Mouse (Mus musculus): ENCODE data around the gene Mcat.

- TF ChIP-seq CTCF (IDR thresholded peaks at IDR 0.05; ENCODE audit: low read depth) (no peak), EP300 (optimal IDR thresholded peaks at IDR 0.05) (no peak)
Observed at GRCm38 (mm10) chr15:83566006-83566405, 2.4 kb upstream of the Mcat start.

All from stomach, postnatal 0 days (tissue).